Mouse (Mus musculus) left cerebral cortex, postnatal 10 days (tissue): ENCODE results near the gene Glipr1. TPM values are rescaled to one million over a fixed set of nuclear protein-coding genes. Genes with fewer than 3 reads are reported as not detected.
"Not testable (repeated sequence)": the region's sequence is repeated elsewhere in the genome, so short reads cannot be mapped to it uniquely, and the experiment has no call there.

ENCODE experiments used
- DNase-seq, 2 experiments: peaks; one replicate each; pipeline ENCODE4 v3.0.0; 2021 to 2022; ENCODE audit warnings: low spot score in 2 of 2, mixed read lengths in 1 of 2; ENCODE audit errors: extremely low spot score in 1 of 2
- intact Hi-C: fragments of 180-260 bp; cut with DNase I; formaldehyde crosslinking; loops from one replicate; pipeline ENCODE4 v1.15.1; 2025
- total RNA-seq, 2 experiments: library from RNA; stranded (reverse); gene quantifications; 2 replicates each; pipeline ENCODE4 v1.2.3; 2021

The Glipr1 gene
- total RNA-seq, result 1 to 10 TPM; 1.1 to 1.8 TPM

GRCm38 (mm10) chr10:112002544-112003215 lies at the start of gene Glipr1:
Gene Glipr1, minus strand, starts transcription at chr10:112002631.
- no peak for DNase-seq
- intact Hi-C loops, result no loop called here

GRCm38 (mm10) chr10:112051956-112052355 lies 49.5 kb upstream of the Glipr1 start:
- intact Hi-C loops, result not testable (repeated sequence)

GRCm38 (mm10) chr10:112051220-112051619 lies 48.8 kb upstream of the Glipr1 start:
- intact Hi-C loops, result no loop called here
- DNase-seq, result no peak

More at GRCm38 (mm10) chr10:112051956-112052355, 49.5 kb upstream of the Glipr1 start:
- DNase-seq, result peak in 1 of 2 experiments; percentile 18

- DNase-seq, intact Hi-C loops: not testable (repeated sequence)
Observed at GRCm38 (mm10) chr10:112044283-112044682, 41.9 kb upstream of the Glipr1 start.

GRCm38 (mm10) chr10:112043523-112043922 lies 41.1 kb upstream of the Glipr1 start:
- DNase-seq, intact Hi-C loops: not testable (repeated sequence)

GRCm38 (mm10) chr10:112028689-112029088 lies 26.3 kb upstream of the Glipr1 start:
- intact Hi-C loops, DNase-seq: not testable (repeated sequence)

- intact Hi-C loops, result no loop called here
Observed at GRCm38 (mm10) chr10:112023585-112023984, 21.2 kb upstream of the Glipr1 start.

GRCm38 (mm10) chr10:112009511-112009910 lies 7.1 kb upstream of the Glipr1 start:
- DNase-seq, result not testable (repeated sequence)

More at GRCm38 (mm10) chr10:112023585-112023984, 21.2 kb upstream of the Glipr1 start:
- no peak for DNase-seq

GRCm38 (mm10) chr10:112001756-112002520 lies 493 bp downstream of the Glipr1 start:
- intact Hi-C loops, result no loop called here

More at GRCm38 (mm10) chr10:112009511-112009910, 7.1 kb upstream of the Glipr1 start:
- intact Hi-C loops, result not testable (repeated sequence)

GRCm38 (mm10) chr10:112001350-112001749 lies 1.1 kb downstream of the Glipr1 start:
- DNase-seq, result no peak
- intact Hi-C loops, result no loop called here

More at GRCm38 (mm10) chr10:112001756-112002520, 493 bp downstream of the Glipr1 start:
- DNase-seq, result no peak

- intact Hi-C loops, result no loop called here
- DNase-seq, result no peak
Observed at GRCm38 (mm10) chr10:112000568-112000967, 1.9 kb downstream of the Glipr1 start.

GRCm38 (mm10) chr10:111999765-112000164 lies 2.7 kb downstream of the Glipr1 start:
- intact Hi-C loops, result no loop called here
- DNase-seq, result no peak

- DNase-seq, result no peak
- intact Hi-C loops, result no loop called here
Observed at GRCm38 (mm10) chr10:111997671-111998070, 4.8 kb downstream of the Glipr1 start.

- intact Hi-C loops, result no loop called here
- no peak for DNase-seq
Observed at GRCm38 (mm10) chr10:111996911-111997347, 5.5 kb downstream of the Glipr1 start.

GRCm38 (mm10) chr10:111996549-111996904 lies 5.9 kb downstream of the Glipr1 start:
- intact Hi-C loops, result no loop called here
- no peak for DNase-seq

- intact Hi-C loops, result no loop called here
- no peak for DNase-seq
Observed at GRCm38 (mm10) chr10:111995803-111996548, 6.5 kb downstream of the Glipr1 start.

- intact Hi-C loops, result no loop called here
- no peak for DNase-seq
Observed at GRCm38 (mm10) chr10:111986453-111986852, 16.0 kb downstream of the Glipr1 start.

GRCm38 (mm10) chr10:111983070-111983469 lies 19.4 kb downstream of the Glipr1 start:
- DNase-seq, result no peak
- intact Hi-C loops, result loop anchor here (5.0 kb wide), 1 partner anchor 179 kb away; the partner anchor contains the start of genes Caps2 and Glipr1l3

GRCm38 (mm10) chr10:111977584-111977983 lies 24.8 kb downstream of the Glipr1 start:
- peak; percentile 20 to 44 for DNase-seq
- intact Hi-C loops, result loop anchor here (5.0 kb wide), 1 partner anchor 130 kb away; no protein-coding TSS in a partner anchor
